Mouse (Mus musculus): ENCODE data around the gene Fam126b.
"Not testable (repeated sequence)": the region's sequence is repeated elsewhere in the genome, so short reads cannot be mapped to it uniquely, and the experiment has no call there.

The Fam126b gene

GRCm38 (mm10) chr1:58586171-58586997, at the start of gene Fam126b, which contains the start of gene Ndufb3:
Fam126b (minus strand) TSS chr1:58586323.
Ndufb3 (plus strand) TSS chr1:58586384.
- peak; percentile 93 for DNase-seq (ENCODE audit: low spot score in 2 of 2)

- not testable (repeated sequence) for DNase-seq (ENCODE audit: low spot score in 2 of 2)
These were observed 42.7 kb upstream of the Fam126b start for GRCm38 (mm10) chr1:58628847-58629246.

- DNase-seq (ENCODE audit: low spot score in 2 of 2), result peak in 1 of 2 experiments; percentile 18
These were observed 36.0 kb upstream of the Fam126b start for GRCm38 (mm10) chr1:58621996-58622748.

GRCm38 (mm10) chr1:58621251-58621650, 35.1 kb upstream of the Fam126b start:
- no peak for DNase-seq (ENCODE audit: low spot score in 2 of 2)

GRCm38 (mm10) chr1:58618766-58619165, 32.6 kb upstream of the Fam126b start:
- DNase-seq (ENCODE audit: low spot score in 2 of 2), result no peak

GRCm38 (mm10) chr1:58617978-58618668, 32.0 kb upstream of the Fam126b start:
- DNase-seq (ENCODE audit: low spot score in 2 of 2), result no peak

GRCm38 (mm10) chr1:58617076-58617475, 31.0 kb upstream of the Fam126b start:
- peak in 1 of 2 experiments; percentile 26 for DNase-seq (ENCODE audit: low spot score in 2 of 2)

GRCm38 (mm10) chr1:58616176-58616575, 30.1 kb upstream of the Fam126b start:
- no peak for DNase-seq (ENCODE audit: low spot score in 2 of 2)

GRCm38 (mm10) chr1:58615146-58615545, 29.0 kb upstream of the Fam126b start:
- DNase-seq (ENCODE audit: low spot score in 2 of 2), result no peak

GRCm38 (mm10) chr1:58614424-58614823, 28.3 kb upstream of the Fam126b start:
- DNase-seq (ENCODE audit: low spot score in 2 of 2), result peak; percentile 58 to 63

- peak in 1 of 2 experiments; percentile 24 for DNase-seq (ENCODE audit: low spot score in 2 of 2)
These were observed 27.7 kb upstream of the Fam126b start for GRCm38 (mm10) chr1:58613786-58614185.

GRCm38 (mm10) chr1:58610611-58611010, 24.5 kb upstream of the Fam126b start:
- DNase-seq (ENCODE audit: low spot score in 2 of 2), result no peak

- DNase-seq (ENCODE audit: low spot score in 2 of 2), result no peak
These were observed 24.0 kb upstream of the Fam126b start for GRCm38 (mm10) chr1:58610166-58610565.

- DNase-seq (ENCODE audit: low spot score in 2 of 2), result not testable (repeated sequence)
These were observed 23.5 kb upstream of the Fam126b start for GRCm38 (mm10) chr1:58609591-58609990.

GRCm38 (mm10) chr1:58603738-58604137, 17.6 kb upstream of the Fam126b start:
- no peak for DNase-seq (ENCODE audit: low spot score in 2 of 2)

GRCm38 (mm10) chr1:58602681-58603080, 16.6 kb upstream of the Fam126b start:
- no peak for DNase-seq (ENCODE audit: low spot score in 2 of 2)

- DNase-seq (ENCODE audit: low spot score in 2 of 2), result no peak
These were observed 1.4 kb upstream of the Fam126b start for GRCm38 (mm10) chr1:58587491-58587890.

GRCm38 (mm10) chr1:58585373-58586170, 551 bp downstream of the Fam126b start:
- peak; percentile 38 to 44 for DNase-seq (ENCODE audit: low spot score in 2 of 2)

- DNase-seq (ENCODE audit: low spot score in 2 of 2), result no peak
These were observed 1.9 kb downstream of the Fam126b start for GRCm38 (mm10) chr1:58584271-58584670.

GRCm38 (mm10) chr1:58582611-58583010, 3.5 kb downstream of the Fam126b start:
- DNase-seq (ENCODE audit: low spot score in 2 of 2), result no peak

GRCm38 (mm10) chr1:58579179-58579578, 6.9 kb downstream of the Fam126b start:
- no peak for DNase-seq (ENCODE audit: low spot score in 2 of 2)
